Mouse (Mus musculus) thymus, adult 2 months (tissue): ENCODE results near the gene Hoxa6. TPM values are rescaled to one million over a fixed set of nuclear protein-coding genes. Genes with fewer than 3 reads are reported as not detected.

Experiments
- DNase-seq: peaks from one replicate; pipeline ENCODE4 v3.0.0; 2021
- H3K27ac ChIP-seq: fragments of 200-500 bp; 2 replicates; pipeline ENCODE4 v1.5.1; 2012; ENCODE audit warnings: low read length, control low read depth; ENCODE audit not compliant: control insufficient read depth, insufficient read depth
- H3K27me3 ChIP-seq: fragments of 200-500 bp; 2 replicates; pipeline ENCODE4 v1.6.1; 2012; ENCODE audit warnings: mild to moderate bottlenecking, low read length, moderate library complexity, mixed read lengths; ENCODE audit not compliant: control insufficient read depth, insufficient read depth
- H3K36me3 ChIP-seq: fragments of 200-500 bp; 2 replicates; pipeline ENCODE4 v1.6.1; 2012; ENCODE audit warnings: mild to moderate bottlenecking, low read length, moderate library complexity; ENCODE audit not compliant: control insufficient read depth, insufficient read depth
- H3K4me1 ChIP-seq: fragments of 200-500 bp; replicated peaks from 2 replicates; pipeline ENCODE4 v1.6.1; 2012; ENCODE audit warnings: low read length; ENCODE audit not compliant: control insufficient read depth, insufficient read depth
- H3K4me3 ChIP-seq: fragments of 200-500 bp; 2 replicates; pipeline ENCODE4 v1.5.1; 2012; ENCODE audit warnings: mild to moderate bottlenecking, low read length, control low read depth, moderate library complexity; ENCODE audit not compliant: control insufficient read depth, insufficient read depth
- CTCF ChIP-seq: fragments of 200-500 bp; IDR thresholded peaks from 2 replicates; pipeline ENCODE4 v1.5.1; 2012; ENCODE audit warnings: mild to moderate bottlenecking, control low read depth, low read length, moderate library complexity, borderline replicate concordance; ENCODE audit not compliant: control insufficient read depth, poor library complexity, insufficient read depth; ENCODE audit errors: extremely low read depth
- POLR2A ChIP-seq: fragments of 200-500 bp; IDR thresholded peaks from 2 replicates; pipeline ENCODE4 v1.6.1; 2012; ENCODE audit warnings: mild to moderate bottlenecking, low read length, control low read depth, moderate library complexity; ENCODE audit not compliant: control insufficient read depth, poor library complexity, insufficient read depth; ENCODE audit errors: extremely low read depth
- WGBS: fragments of 180-500 bp; shearing (Covaris S2); methylation state at CpG from one replicate; pipeline ENCODE4 v1.1.7; 2018; 5-methylcytosine and 5-hydroxymethylcytosine counted together
- polyA plus RNA-seq: library from polyadenylated mRNA; depleted of rRNA; stranded (reverse); fragments of >200 nt; gene quantifications from 2 replicates; pipeline ENCODE4 v1.2.3, GENCODE M21; 2012

The Hoxa6 gene
- polyA plus RNA-seq, 1 experiment, result 0.39 TPM

DNA sequence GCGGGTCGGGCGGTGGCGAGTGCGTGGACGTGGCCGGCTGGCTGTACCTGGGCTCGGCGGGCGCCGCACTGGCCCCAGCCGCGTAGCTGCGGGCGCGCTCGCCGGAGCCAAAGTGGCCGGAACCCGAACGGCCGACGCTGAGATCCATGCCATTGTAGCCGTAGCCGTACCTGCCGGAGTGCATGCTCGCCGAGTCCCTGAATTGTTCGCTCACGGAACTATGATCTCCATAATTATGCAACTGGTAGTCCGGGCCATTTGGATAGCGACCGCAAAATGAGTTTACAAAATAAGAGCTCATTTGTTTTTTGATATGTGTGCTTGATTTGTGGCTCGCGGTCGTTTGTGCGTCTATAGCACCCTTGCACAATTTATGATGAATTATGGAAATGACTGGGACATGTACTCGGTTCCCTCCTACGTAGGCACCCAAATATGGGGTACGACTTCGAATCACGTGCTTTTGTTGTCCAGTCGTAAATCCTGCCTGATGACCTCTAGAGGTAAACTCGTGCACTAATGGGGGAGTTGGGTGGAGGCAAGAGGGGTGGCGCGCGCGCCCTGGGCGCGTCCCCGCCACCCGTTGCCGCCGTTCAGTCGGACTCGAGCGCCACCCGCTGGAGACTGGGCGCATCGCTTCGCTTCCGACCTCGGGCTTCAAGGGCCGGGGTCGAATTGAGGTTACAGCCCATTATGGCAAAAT lies 4.3 kb downstream of the Hoxa6 start, which contains the start of gene Hoxa5:
Gene Hoxa5 (minus strand): TSS at position 538 of the 703 bp plus-strand sequence.
- no peak within 1 kb of the TSS for H3K4me3 ChIP-seq
- peaks cover 3% of the 10 kb centered on the region for H3K4me1 ChIP-seq
- peaks cover 3% of the 10 kb centered on the region; the same call in 1 of the 2 replicates for H3K27me3 ChIP-seq
- no peak for DNase-seq
- H3K27ac ChIP-seq, result no peak within 1 kb of the TSS
- no peaks in the 10 kb centered on the region for H3K36me3 ChIP-seq
- TF ChIP-seq POLR2A, result no peak
- TF ChIP-seq CTCF, result no peak
- 87% methylated on average over 65 of the region's 65 CpGs for WGBS

DNA sequence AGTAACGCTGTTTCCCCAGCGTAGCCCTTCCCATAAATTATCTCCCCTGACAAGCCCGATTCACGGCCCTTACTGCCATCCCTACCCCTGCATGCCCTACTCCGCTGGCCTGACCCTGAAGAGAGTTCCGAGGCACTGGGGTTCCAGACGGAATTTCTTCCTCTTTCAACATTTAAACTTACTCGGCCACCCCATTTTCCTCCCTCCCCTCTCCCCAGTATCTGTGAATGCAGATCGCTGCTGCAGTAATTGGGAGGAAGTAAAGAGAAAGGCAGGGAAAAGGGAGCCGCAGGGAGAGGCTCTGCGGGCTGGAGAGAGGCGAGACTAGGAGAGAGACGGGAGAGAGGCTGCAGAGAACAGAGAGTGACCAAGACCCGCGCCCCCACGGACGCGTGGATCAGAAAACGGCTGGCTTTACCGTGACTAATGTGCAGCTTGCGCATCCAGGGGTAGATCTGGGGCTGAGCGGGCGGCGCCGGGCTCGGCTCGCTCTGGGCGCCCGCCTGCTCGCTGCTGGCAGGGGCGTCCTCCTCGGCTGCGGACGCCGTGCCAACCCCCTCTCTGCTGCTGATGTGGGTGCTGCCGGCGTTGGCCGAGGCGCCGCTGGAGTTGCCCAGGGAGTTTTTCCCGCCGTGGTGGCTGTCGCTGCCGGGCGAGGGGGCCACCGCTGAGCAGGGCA lies 5.0 kb downstream of the Hoxa6 start:
- 89% methylated on average over 46 of the region's 46 CpGs for WGBS
- H3K4me1 ChIP-seq, result no peaks in the 10 kb centered on the region
- no peak for TF ChIP-seq POLR2A
- no peak for TF ChIP-seq CTCF
- no peak overlapping the region for H3K4me3 ChIP-seq
- H3K36me3 ChIP-seq, result no peaks in the 10 kb centered on the region
- no peak overlapping the region for H3K27ac ChIP-seq
- no peak for DNase-seq
- H3K27me3 ChIP-seq, result no peaks in the 10 kb centered on the region; the same call in 1 of the 2 replicates

GRCm38 (mm10) chr6:52203121-52203370 lies 5.5 kb downstream of the Hoxa6 start:
- H3K27ac ChIP-seq, result no peak overlapping the region
- no peak for DNase-seq
- H3K4me3 ChIP-seq, result no peak overlapping the region
- H3K4me1 ChIP-seq, result no peaks in the 10 kb centered on the region
- TF ChIP-seq CTCF (no peak), POLR2A (no peak)
- H3K36me3 ChIP-seq, result no peaks in the 10 kb centered on the region
- WGBS, result 93% methylated on average over 10 of the region's 10 CpGs
- H3K27me3 ChIP-seq, result no peaks in the 10 kb centered on the region; the same call in 1 of the 2 replicates

GRCm38 (mm10) chr6:52202362-52203120 lies 6.0 kb downstream of the Hoxa6 start:
- H3K27me3 ChIP-seq, result no peaks in the 10 kb centered on the region; the same call in 1 of the 2 replicates
- H3K36me3 ChIP-seq, result no peaks in the 10 kb centered on the region
- TF ChIP-seq POLR2A (no peak), CTCF (no peak)
- WGBS, result 90% methylated on average over 22 of the region's 22 CpGs
- no peak for DNase-seq
- no peaks in the 10 kb centered on the region for H3K4me1 ChIP-seq
- no peak overlapping the region for H3K27ac ChIP-seq
- no peak overlapping the region for H3K4me3 ChIP-seq

DNA sequence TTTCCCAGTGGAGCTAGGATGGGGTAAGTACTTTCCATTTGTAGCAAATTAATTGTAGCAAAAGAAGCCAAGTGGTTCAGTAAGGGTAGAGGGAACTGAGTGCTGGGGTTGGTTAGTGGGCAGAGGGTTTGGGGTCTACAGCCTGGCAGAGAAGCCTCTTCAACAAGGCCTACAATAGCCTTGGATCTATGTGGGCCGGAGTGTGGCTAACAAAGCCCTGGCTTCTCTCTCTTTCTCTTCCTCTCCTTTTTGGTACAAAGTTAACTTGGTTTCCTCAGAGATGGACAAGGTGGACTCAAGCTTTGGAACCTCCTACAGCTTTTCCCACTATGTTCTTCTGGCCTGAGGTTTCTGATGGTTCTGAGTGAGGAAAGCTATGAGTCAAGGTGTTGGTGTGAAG lies 7.3 kb downstream of the Hoxa6 start:
- Histone ChIP-seq H3K27me3 (no peaks in the 10 kb centered on the region; the same call in 1 of the 2 replicates), H3K27ac (no peak overlapping the region), H3K4me3 (no peak overlapping the region), H3K4me1 (no peaks in the 10 kb centered on the region), H3K36me3 (no peaks in the 10 kb centered on the region)
- DNase-seq, result no peak
- no peak for TF ChIP-seq POLR2A
- TF ChIP-seq CTCF, result no peak
- WGBS, result 89% methylated on average over 1 of the region's 1 CpGs

DNA sequence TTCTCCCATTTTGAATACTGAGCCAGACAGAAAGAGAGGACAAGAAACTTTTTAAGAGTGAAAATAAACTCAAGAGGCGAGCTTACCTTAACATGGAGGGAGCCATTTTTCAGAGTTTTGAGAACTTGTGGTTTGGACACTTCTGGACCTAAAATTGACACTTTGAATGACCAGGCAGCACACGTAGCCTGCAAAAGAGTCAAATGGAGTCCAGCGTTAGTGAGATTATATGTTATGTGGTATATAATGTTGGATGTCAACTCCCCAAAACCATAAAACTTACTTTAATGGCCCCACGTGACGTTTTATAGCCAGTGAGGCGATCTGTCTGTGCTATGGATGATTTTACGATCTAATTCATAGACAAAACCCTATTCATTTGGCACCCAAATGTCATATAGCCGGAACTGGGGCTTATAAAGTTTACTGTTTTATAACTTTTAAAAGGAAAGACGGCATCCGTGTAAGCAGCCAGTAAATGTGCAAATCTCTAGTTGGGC lies 7.7 kb downstream of the Hoxa6 start:
- TF ChIP-seq POLR2A (no peak), CTCF (no peak)
- Histone ChIP-seq H3K27ac (no peak overlapping the region), H3K4me1 (no peaks in the 10 kb centered on the region), H3K4me3 (no peak overlapping the region), H3K36me3 (no peaks in the 10 kb centered on the region), H3K27me3 (no peaks in the 10 kb centered on the region)
- WGBS, result 95% methylated on average over 10 of the region's 10 CpGs
- no peak for DNase-seq
